Mouse (Mus musculus): ENCODE results near the gene Tmem150b. TPM values are rescaled to one million over a fixed set of nuclear protein-coding genes. Genes with fewer than 3 reads are reported as not detected.

Gene Tmem150b
- polyA plus RNA-seq, 1 experiment from 2014 or later: not detected

- Histone ChIP-seq H3K4me1 (replicated peaks; ENCODE audit: control insufficient read depth, insufficient read depth, low read length) (no peaks in the 10 kb centered on the region), H3K9ac (ENCODE audit: low read depth, low read length) (no peak overlapping the region), H3K27ac (ENCODE audit: low read depth, low read length) (no peak overlapping the region), H3K4me3 (ENCODE audit: low read depth, low read length) (no peak overlapping the region), H3K4me2 (no peak overlapping the region), H3K36me3 (ENCODE audit: control insufficient read depth, insufficient read depth, low read length) (peaks cover 36% of the 10 kb centered on the region), H3K27me3 (replicated peaks; ENCODE audit: control insufficient read depth, insufficient read depth, low read length) (no peaks in the 10 kb centered on the region), H3K9me3 (ENCODE audit: control insufficient read depth, low read length) (no peaks in the 10 kb centered on the region)
- DNase-seq (ENCODE audit: low spot score) (no peak), ATAC-seq (replicated peaks; ENCODE audit: low FRiP score) (no peak)
- 87% methylated on average over 2 of the region's 2 CpGs for WGBS
Observed at GRCm38 (mm10) chr7:4663742-4664141, 61.3 kb downstream of the Tmem150b start.

GRCm38 (mm10) chr7:4663179-4663578 is 61.9 kb downstream of the Tmem150b start:
- no peak overlapping the region for H3K4me3 ChIP-seq (ENCODE audit: low read depth, low read length)
- 77% methylated on average over 8 of the region's 8 CpGs for WGBS
- no peaks in the 10 kb centered on the region for H3K27me3 ChIP-seq (replicated peaks; ENCODE audit: control insufficient read depth, insufficient read depth, low read length)
- H3K4me1 ChIP-seq (replicated peaks; ENCODE audit: control insufficient read depth, insufficient read depth, low read length): no peaks in the 10 kb centered on the region
- H3K9me3 ChIP-seq (ENCODE audit: control insufficient read depth, low read length): no peaks in the 10 kb centered on the region
- no peak overlapping the region for H3K27ac ChIP-seq (ENCODE audit: low read depth, low read length)
- H3K36me3 ChIP-seq (ENCODE audit: control insufficient read depth, insufficient read depth, low read length): peaks cover 31% of the 10 kb centered on the region
- no peak overlapping the region for H3K4me2 ChIP-seq
- no peak for ATAC-seq (replicated peaks; ENCODE audit: low FRiP score)
- no peak overlapping the region for H3K9ac ChIP-seq (ENCODE audit: low read depth, low read length)
- DNase-seq (ENCODE audit: low spot score): no peak

GRCm38 (mm10) chr7:4659911-4660443 is 65.1 kb downstream of the Tmem150b start:
- peak overlapping the region; percentile 98; the same call in 1 of the 2 replicates for H3K9ac ChIP-seq (ENCODE audit: low read depth, low read length)
- ATAC-seq (replicated peaks; ENCODE audit: low FRiP score) (no peak), DNase-seq (ENCODE audit: low spot score) (no peak)
- H3K27me3 ChIP-seq (replicated peaks; ENCODE audit: control insufficient read depth, insufficient read depth, low read length): no peaks in the 10 kb centered on the region
- 73% methylated on average over 3 of the region's 3 CpGs for WGBS
- H3K36me3 ChIP-seq (ENCODE audit: control insufficient read depth, insufficient read depth, low read length): peaks cover 16% of the 10 kb centered on the region
- H3K4me2 ChIP-seq: peak overlapping the region; percentile 89
- H3K27ac ChIP-seq (ENCODE audit: low read depth, low read length): peak overlapping the region; percentile 94
- H3K4me3 ChIP-seq (ENCODE audit: low read depth, low read length): peak overlapping the region; percentile 91
- H3K4me1 ChIP-seq (replicated peaks; ENCODE audit: control insufficient read depth, insufficient read depth, low read length): peaks cover 21% of the 10 kb centered on the region
- H3K9me3 ChIP-seq (ENCODE audit: control insufficient read depth, low read length): no peaks in the 10 kb centered on the region

- Histone ChIP-seq H3K9me3 (ENCODE audit: control insufficient read depth, low read length) (no peaks in the 10 kb centered on the region), H3K4me3 (ENCODE audit: low read depth, low read length) (peak within 1 kb of the TSS; percentile 91), H3K4me1 (replicated peaks; ENCODE audit: control insufficient read depth, insufficient read depth, low read length) (peaks cover 31% of the 10 kb centered on the region), H3K27me3 (replicated peaks; ENCODE audit: control insufficient read depth, insufficient read depth, low read length) (no peaks in the 10 kb centered on the region), H3K36me3 (ENCODE audit: control insufficient read depth, insufficient read depth, low read length) (peaks cover 7% of the 10 kb centered on the region; the same call in 1 of the 2 replicates), H3K4me2 (peak within 1 kb of the TSS; percentile 89), H3K27ac (ENCODE audit: low read depth, low read length) (peak within 1 kb of the TSS; percentile 94), H3K9ac (ENCODE audit: low read depth, low read length) (peak within 1 kb of the TSS; percentile 98)
- DNase-seq (ENCODE audit: low spot score) (peak; percentile 89), ATAC-seq (replicated peaks; ENCODE audit: low FRiP score) (peak; percentile 97)
- WGBS: under 1% methylated on average over 54 of the region's 54 CpGs
Observed at GRCm38 (mm10) chr7:4658912-4659551, 66.0 kb downstream of the Tmem150b start, which contains the start of gene Ppp6r1. Gene Ppp6r1, minus strand, starts transcription at chr7:4659019.

GRCm38 (mm10) chr7:4658128-4658907 is 66.7 kb downstream of the Tmem150b start:
- H3K4me3 ChIP-seq (ENCODE audit: low read depth, low read length): peak overlapping the region; percentile 91
- H3K27ac ChIP-seq (ENCODE audit: low read depth, low read length): peak overlapping the region; percentile 94
- DNase-seq (ENCODE audit: low spot score) (no peak), ATAC-seq (replicated peaks; ENCODE audit: low FRiP score) (peak; percentile 51)
- peak overlapping the region; percentile 98 for H3K9ac ChIP-seq (ENCODE audit: low read depth, low read length)
- under 1% methylated on average over 73 of the region's 78 CpGs for WGBS
- H3K27me3 ChIP-seq (replicated peaks; ENCODE audit: control insufficient read depth, insufficient read depth, low read length): no peaks in the 10 kb centered on the region
- H3K36me3 ChIP-seq (ENCODE audit: control insufficient read depth, insufficient read depth, low read length): peaks cover 8% of the 10 kb centered on the region; the same call in 1 of the 2 replicates
- H3K9me3 ChIP-seq (ENCODE audit: control insufficient read depth, low read length): no peaks in the 10 kb centered on the region
- H3K4me1 ChIP-seq (replicated peaks; ENCODE audit: control insufficient read depth, insufficient read depth, low read length): peaks cover 37% of the 10 kb centered on the region
- H3K4me2 ChIP-seq: peak overlapping the region; percentile 89

- 38% methylated on average over 9 of the region's 9 CpGs for WGBS
- DNase-seq (ENCODE audit: low spot score): no peak
- Histone ChIP-seq H3K4me2 (peak overlapping the region; percentile 89), H3K27ac (ENCODE audit: low read depth, low read length) (peak overlapping the region; percentile 94), H3K4me3 (ENCODE audit: low read depth, low read length) (peak overlapping the region; percentile 91), H3K9me3 (ENCODE audit: control insufficient read depth, low read length) (no peaks in the 10 kb centered on the region), H3K36me3 (ENCODE audit: control insufficient read depth, insufficient read depth, low read length) (0 out of 2 replicates have a peak, but pooled peaks cover 6% of the 10 kb centered on the region), H3K27me3 (replicated peaks; ENCODE audit: control insufficient read depth, insufficient read depth, low read length) (no peaks in the 10 kb centered on the region), H3K9ac (ENCODE audit: low read depth, low read length) (peak overlapping the region; percentile 98), H3K4me1 (replicated peaks; ENCODE audit: control insufficient read depth, insufficient read depth, low read length) (peaks cover 40% of the 10 kb centered on the region)
- ATAC-seq (replicated peaks; ENCODE audit: low FRiP score): no peak
Observed at GRCm38 (mm10) chr7:4657521-4658127, 67.4 kb downstream of the Tmem150b start.

Other genes with a start within 250 kb of the Tmem150b start
- gene Ppp1r12c, start 223.6 kb downstream of the Tmem150b start, polyA plus RNA-seq (2014; fragmentation: Nextera tagmentation; extraction: Ambion mirVana): 46.2 and 48.0 TPM in 2 replicates
- 25.1 and 27.7 TPM in 2 replicates for gene Tnnt1, start 208.9 kb downstream of the Tmem150b start, polyA plus RNA-seq (2014; fragmentation: Nextera tagmentation; extraction: Ambion mirVana)
- gene Tnni3, start 201.0 kb downstream of the Tmem150b start, polyA plus RNA-seq (2014; fragmentation: Nextera tagmentation; extraction: Ambion mirVana): 8.9 and 17.0 TPM in 2 replicates
- gene Dnaaf3, start 192.8 kb downstream of the Tmem150b start, polyA plus RNA-seq (2014; fragmentation: Nextera tagmentation; extraction: Ambion mirVana): 0.22 and 0.45 TPM in 2 replicates
- 0.73 and 1.2 TPM in 2 replicates for gene Syt5, start 177.7 kb downstream of the Tmem150b start, polyA plus RNA-seq (2014; fragmentation: Nextera tagmentation; extraction: Ambion mirVana)
- gene Ptprh, start 121.2 kb downstream of the Tmem150b start, polyA plus RNA-seq (2014; fragmentation: Nextera tagmentation; extraction: Ambion mirVana): not detected in 2 replicates
- 12.9 and 18.0 TPM in 2 replicates for gene Tmem86b, start 93.8 kb downstream of the Tmem150b start, polyA plus RNA-seq (2014; fragmentation: Nextera tagmentation; extraction: Ambion mirVana)
- 5.6 and 6.6 TPM in 2 replicates for gene Ppp6r1, start 66.2 kb downstream of the Tmem150b start, polyA plus RNA-seq (2014; fragmentation: Nextera tagmentation; extraction: Ambion mirVana)
- gene Hspbp1, start 40.2 kb downstream of the Tmem150b start, polyA plus RNA-seq (2014; fragmentation: Nextera tagmentation; extraction: Ambion mirVana): 132 and 137 TPM in 2 replicates
- gene Brsk1, start 34.6 kb downstream of the Tmem150b start, polyA plus RNA-seq (2014; fragmentation: Nextera tagmentation; extraction: Ambion mirVana): 0.66 and 1.0 TPM in 2 replicates
- gene Kmt5c, start 14.9 kb upstream of the Tmem150b start, polyA plus RNA-seq (2014; fragmentation: Nextera tagmentation; extraction: Ambion mirVana): 88.8 and 97.1 TPM in 2 replicates
- gene Cox6b2, start 27.8 kb upstream of the Tmem150b start, polyA plus RNA-seq (2014; fragmentation: Nextera tagmentation; extraction: Ambion mirVana): 111 and 116 TPM in 2 replicates
- not detected in 2 replicates for gene Fam71e2, start 46.1 kb upstream of the Tmem150b start, polyA plus RNA-seq (2014; fragmentation: Nextera tagmentation; extraction: Ambion mirVana)
- 0.12 TPM in 1 of 2 replicates, not detected in the other for gene Il11, start 57.6 kb upstream of the Tmem150b start, polyA plus RNA-seq (2014; fragmentation: Nextera tagmentation; extraction: Ambion mirVana)
- gene Tmem190, start 57.7 kb upstream of the Tmem150b start, polyA plus RNA-seq (2014; fragmentation: Nextera tagmentation; extraction: Ambion mirVana): 0.86 TPM in 1 of 2 replicates, not detected in the other
- gene Tmem238, start 64.4 kb upstream of the Tmem150b start, polyA plus RNA-seq (2014; fragmentation: Nextera tagmentation; extraction: Ambion mirVana): 12.2 and 12.4 TPM in 2 replicates
- 218 and 238 TPM in 2 replicates for gene Rpl28, start 67.6 kb upstream of the Tmem150b start, polyA plus RNA-seq (2014; fragmentation: Nextera tagmentation; extraction: Ambion mirVana)
- gene Ube2s, start 87.3 kb upstream of the Tmem150b start, polyA plus RNA-seq (2014; fragmentation: Nextera tagmentation; extraction: Ambion mirVana): 367 and 402 TPM in 2 replicates
- gene Shisa7, start 119.4 kb upstream of the Tmem150b start, polyA plus RNA-seq (2014; fragmentation: Nextera tagmentation; extraction: Ambion mirVana): 0.03 and 0.11 TPM in 2 replicates
- gene Isoc2b, start 145.0 kb upstream of the Tmem150b start, polyA plus RNA-seq (2014; fragmentation: Nextera tagmentation; extraction: Ambion mirVana): 5.2 and 5.3 TPM in 2 replicates
- 1.3 and 1.4 TPM in 2 replicates for gene Isoc2a, start 151.9 kb upstream of the Tmem150b start, polyA plus RNA-seq (2014; fragmentation: Nextera tagmentation; extraction: Ambion mirVana)
- 0.22 TPM in 1 of 2 replicates, not detected in the other for gene Gm36210, start 181.3 kb upstream of the Tmem150b start, polyA plus RNA-seq (2014; fragmentation: Nextera tagmentation; extraction: Ambion mirVana)
- 3.3 and 3.5 TPM in 2 replicates for gene Zfp628, start 190.0 kb upstream of the Tmem150b start, polyA plus RNA-seq (2014; fragmentation: Nextera tagmentation; extraction: Ambion mirVana)
- 1.4 and 1.5 TPM in 2 replicates for gene Nat14, start 196.8 kb upstream of the Tmem150b start, polyA plus RNA-seq (2014; fragmentation: Nextera tagmentation; extraction: Ambion mirVana)
- gene Ssc5d, start 200.5 kb upstream of the Tmem150b start, polyA plus RNA-seq (2014; fragmentation: Nextera tagmentation; extraction: Ambion mirVana): 0.70 and 0.82 TPM in 2 replicates
- gene Sbk2, start 239.2 kb upstream of the Tmem150b start, polyA plus RNA-seq (2014; fragmentation: Nextera tagmentation; extraction: Ambion mirVana): 0.22 TPM in 1 of 2 replicates, not detected in the other
- gene Sbk3, start 245.9 kb upstream of the Tmem150b start, polyA plus RNA-seq (2014; fragmentation: Nextera tagmentation; extraction: Ambion mirVana): not detected in 2 replicates